Mouse (Mus musculus): ENCODE data around the gene Misp.

Gene Misp

DNA sequence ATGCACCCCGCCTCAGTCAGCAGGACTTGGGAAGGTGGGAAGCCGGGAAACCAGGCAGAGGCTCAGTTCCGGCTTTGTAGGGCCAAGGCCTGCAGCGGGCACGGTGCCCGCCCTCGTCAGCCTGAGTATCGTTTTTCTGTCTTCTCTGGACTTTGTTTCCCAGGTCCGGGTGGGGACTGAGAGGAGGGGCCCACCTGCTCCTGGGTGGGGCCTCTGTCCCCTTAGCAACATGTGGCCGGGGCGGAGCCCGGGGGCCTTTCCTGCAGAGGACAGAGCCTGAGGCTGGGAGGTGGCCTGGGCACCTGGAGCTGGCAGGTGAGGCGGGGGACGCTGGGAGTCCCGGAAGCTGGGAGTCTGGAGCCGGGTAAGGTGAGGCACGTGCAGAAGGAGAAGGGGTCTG lies 1.6 kb downstream of the Misp start:
- DNase-seq (ENCODE audit: low spot score in 2 of 2), result no peak

DNA sequence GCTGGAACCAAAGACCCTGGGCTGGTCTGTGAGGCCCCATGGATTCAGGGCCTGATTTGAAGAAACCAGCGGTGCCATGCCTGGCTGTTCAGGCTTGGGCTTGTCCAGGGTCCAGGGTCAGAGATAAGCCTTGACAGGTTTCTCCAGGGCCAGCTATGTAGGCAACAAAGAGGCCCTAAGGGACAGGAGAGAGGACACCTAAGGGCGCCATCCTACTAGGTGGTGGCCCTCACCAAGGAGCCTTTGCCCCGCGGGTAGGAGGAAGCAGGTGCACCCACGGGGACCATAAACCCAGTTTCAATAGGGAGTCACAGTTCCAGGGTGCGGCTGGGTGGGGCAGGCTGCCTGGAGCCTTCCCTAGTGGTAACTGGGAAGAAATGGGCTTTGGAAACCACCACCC lies 2.2 kb downstream of the Misp start:
- no peak for DNase-seq (ENCODE audit: low spot score in 2 of 2)

DNA sequence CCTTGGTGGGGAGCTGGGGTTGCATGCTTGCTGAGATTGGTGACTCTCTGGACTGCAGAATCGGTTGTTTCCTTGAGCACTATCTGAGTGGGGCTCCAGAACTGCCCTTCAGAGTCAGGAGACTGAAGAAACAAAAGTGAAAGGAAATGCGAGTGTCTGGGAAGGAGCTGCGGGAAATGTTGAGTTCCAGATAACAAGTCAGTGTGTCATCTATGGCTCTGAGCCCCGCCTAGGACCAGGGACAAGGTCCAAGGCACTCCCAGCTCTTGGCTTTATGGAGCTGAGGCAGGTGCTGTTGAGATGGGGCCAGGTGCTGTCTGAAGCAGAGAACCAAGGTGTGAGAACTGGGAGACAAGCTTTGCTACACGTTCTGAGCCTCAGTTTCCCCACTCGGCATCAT lies 3.6 kb downstream of the Misp start:
- DNase-seq (ENCODE audit: low spot score in 2 of 2), result no peak

DNA sequence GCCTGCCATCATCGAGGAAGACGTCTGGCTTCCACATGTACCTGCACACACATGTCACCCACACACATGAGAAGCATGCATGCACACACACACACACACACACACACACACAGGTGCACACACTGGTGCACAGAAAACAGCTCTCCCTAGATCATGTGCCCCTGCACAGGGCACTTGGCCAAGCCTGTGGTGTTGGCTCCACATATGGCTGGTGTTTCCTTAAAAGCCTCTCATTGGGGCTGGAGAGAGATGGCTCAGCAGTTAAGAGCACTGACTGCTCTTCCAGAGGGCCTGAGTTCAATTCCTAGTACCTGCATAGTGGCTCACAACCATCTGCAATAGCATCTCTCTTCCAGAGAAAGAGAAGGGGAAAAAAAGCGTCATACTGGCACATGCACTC lies 10.8 kb downstream of the Misp start:
- DNase-seq (ENCODE audit: low spot score in 2 of 2), result no peak

DNA sequence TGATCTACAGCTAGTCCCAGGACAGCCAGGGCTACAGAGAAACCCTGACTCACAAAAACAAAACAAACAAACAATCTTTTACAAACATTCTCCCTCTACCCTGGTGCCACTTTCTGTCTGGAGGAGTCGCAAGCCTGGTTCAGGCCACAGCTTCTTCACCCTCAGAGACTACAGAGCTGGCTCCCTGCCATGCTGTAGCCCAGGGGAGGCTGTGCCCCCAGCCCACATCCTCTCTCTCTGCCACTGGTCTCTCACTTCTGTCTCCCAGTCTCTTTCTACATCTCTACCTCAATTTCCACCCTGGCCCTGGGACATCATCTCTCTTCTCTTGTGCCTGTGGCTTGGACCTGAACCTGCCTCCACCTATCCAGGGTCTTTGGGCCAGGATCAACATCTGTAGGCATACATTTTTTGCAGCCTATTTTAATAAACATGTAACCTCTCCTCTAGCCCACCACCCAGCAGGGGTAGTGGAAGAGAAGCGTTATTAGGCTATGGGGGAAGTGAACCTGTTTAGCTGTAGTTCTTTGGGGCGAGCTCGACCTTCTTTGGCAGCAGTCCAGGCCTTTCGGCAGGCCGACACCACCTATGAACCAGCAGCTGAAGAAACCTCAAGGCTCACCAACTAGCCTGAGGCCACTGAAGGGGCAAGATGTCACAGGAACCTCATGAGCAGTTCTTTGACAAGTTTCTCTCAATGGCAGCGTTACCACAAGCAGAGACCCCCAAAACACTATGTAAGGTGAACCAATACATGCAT lies 11.4 kb downstream of the Misp start:
- DNase-seq (ENCODE audit: low spot score in 2 of 2), result no peak

DNA sequence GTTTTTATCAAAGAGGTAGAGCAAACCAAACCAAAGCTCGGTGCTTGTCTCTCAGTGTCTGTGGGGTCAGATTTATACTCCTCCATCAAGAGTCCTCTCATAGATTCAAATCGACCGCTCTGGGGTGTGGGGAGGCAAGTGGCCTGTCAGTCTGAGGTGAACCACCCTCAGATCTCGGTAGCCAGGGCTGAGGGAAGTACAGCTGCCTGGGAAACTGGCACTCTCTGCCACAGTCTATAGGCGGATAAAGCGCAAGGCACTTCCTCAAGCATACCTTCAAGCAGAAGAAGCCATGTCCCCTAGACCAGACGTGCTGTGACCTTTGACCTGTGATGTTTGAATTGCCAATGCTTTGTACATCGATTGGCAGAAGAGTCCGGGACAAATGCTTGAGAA lies 12.0 kb downstream of the Misp start:
- DNase-seq (ENCODE audit: low spot score in 2 of 2), result no peak

DNA sequence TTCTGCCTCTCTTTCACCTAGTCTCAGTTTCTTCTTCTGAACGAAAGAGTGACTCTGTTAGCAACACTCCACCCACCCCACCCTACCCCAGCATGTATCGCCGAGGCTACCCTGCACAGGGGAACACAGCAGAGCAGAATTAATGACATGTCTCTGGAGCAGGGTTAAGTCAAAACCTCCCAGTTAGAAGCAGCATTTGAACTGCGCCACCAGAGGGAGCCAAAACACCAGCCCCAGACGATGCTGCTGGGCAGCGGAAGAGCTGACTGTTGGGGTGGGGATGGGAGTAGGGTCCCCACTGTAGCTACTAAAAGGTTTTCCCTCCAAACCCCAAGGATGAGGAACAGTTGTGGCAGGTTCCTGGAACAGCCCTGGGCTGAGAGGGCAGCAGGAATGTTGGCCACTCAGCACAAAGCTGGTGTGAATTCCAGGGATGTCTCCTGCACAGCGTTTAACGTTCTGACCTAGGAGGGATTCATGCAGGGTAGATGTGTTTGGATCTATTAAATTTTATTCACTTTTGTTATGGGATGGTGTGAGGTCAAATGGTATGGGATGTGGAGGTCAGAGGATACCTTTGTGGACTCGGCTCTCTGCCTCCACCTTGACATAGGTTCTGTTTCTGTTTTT lies 14.1 kb downstream of the Misp start:
- DNase-seq (ENCODE audit: low spot score in 2 of 2), result peak; percentile 69 to 77

DNA sequence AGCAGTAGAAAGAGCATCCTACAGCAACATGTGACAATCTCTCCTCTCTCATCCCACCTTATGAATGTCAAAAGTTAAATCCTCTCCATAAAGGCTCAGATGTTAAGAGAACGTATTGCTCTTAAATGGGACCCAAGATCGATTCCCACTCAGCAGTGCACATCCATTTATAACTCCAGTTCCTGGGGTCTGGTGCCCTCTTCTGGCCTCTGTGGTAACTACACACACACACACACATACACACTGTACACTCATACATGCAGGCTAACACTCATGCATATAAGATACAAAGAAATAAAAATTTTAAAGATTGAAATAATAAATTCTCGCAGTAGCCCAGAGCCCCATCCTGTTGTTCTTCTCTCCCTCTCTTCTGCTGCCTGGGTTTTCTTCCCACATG lies 16.1 kb downstream of the Misp start:
- DNase-seq (ENCODE audit: low spot score in 2 of 2), result no peak

DNA sequence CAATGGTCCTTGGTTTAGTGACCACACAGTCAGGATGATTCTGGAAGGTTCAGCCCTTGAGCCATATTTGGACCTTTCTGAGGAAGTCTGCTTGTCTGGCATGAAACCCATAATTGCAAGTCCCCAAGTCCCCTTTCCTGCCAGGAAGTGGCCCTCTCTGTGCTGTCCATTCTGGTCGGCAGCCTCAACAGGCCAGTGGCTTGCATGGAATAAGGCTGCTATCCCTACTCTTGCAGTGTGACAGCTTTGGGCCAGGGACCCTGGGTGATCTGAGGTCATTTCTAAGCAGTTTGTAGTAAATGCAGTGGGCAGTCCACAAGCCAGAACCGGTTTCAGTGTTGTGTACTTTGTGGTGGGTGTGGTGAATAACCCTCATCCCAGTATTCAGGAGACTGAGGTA lies 17.4 kb downstream of the Misp start:
- DNase-seq (ENCODE audit: low spot score in 2 of 2), result no peak

DNA sequence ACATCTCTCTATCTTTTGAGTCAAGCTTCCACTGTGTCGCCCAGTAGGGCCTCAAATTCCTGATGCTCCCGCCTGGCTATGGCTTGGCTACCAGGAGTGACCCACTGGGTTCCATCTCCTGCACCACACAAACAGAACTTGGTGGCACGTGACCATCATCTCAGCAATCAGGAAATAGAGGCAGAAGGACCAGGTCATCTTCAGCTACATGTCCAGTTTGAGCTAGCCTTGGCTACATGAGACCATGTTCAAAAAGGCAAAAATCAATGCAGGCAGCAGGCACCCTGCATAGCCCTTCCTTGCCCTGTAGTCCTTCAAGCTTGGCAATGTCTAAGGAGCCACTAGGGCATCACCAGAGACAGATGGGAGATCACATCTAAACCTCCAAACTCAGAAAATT lies 19.3 kb downstream of the Misp start:
- DNase-seq (ENCODE audit: low spot score in 2 of 2), result no peak

DNA sequence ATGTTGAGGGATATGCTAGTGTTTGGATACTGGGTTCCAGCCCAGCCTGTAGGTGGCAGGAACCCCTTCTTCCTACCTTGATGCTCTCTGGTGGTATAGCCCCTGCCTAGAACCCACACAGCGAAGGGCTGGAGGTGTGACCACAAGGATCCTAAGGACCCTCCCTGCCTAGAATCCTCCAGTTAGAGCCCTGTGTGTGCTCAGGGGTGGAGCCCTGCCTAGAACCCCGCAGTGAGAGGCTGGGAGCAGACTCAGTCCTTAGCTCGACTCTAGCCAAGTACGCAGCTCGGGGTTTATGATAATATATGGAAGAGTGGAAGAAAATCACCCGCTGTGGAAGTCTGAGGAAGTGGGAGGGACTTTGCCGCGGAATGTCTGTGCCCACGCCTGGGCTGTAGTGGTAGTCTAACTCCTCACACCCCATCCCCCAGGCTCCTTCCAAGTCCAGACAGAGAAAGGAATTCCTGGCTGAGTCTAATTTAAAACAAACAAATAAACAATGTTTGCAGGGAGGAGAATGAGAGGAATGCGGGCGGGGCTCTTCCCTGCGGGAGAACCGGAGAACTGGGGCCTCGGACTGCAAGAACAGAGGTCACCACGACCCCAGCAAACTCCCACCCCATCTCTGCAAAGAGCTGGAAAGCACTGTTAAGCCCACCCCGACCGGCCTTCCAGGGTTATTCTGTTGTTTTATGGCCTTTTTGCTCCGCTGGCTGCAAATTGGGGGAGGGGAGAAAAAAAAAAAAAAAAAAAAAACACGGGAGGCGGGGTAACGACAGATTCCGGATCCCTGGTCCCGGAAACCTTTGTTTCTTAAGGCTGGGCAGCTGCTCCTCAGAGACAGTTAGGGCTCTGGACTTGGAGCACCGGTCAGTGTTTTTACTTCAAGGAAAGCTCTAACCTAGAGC lies 20.1 kb downstream of the Misp start:
- peak; percentile 79 to 81 for DNase-seq (ENCODE audit: low spot score in 2 of 2)

DNA sequence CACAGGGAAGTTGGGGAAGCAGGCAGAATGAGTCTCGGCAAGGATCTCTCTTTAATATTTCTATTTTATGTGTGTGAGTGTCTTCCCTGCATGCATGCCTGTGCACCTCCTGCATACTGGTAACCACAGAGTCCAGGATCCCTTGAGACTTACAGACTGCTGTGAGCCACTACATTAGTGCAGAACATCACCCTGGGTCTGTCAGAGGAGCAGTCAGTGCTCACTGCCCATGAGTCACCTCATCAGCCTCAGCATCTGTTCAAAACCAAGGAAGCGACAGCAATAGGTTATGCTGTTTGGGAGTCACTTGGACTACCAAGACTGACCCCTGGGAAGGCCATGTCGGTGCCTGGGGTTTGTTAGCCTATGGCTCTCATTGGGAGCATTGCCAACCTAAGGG lies 21.5 kb downstream of the Misp start:
- no peak for DNase-seq (ENCODE audit: low spot score in 2 of 2)

DNA sequence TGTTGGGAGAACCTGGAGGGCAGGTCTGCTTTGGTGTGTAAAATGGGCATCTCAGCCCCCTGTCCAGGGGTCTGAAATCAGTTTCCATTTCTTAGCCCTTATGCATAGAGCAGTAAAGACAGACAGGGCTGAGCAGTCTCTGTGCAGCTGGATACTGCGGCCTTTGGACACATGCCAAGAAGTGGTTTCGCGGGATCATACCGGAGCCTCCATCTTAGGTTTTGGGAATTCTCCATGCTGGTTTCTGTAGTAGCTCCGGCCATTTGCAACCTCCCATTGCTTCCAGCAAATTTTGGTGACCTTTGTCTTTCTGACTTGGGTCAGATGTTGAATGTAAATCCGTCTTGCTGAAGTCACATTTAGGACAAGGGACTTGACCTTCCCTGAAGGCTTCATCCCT lies 22.7 kb downstream of the Misp start:
- no peak for DNase-seq (ENCODE audit: low spot score in 2 of 2)

DNA sequence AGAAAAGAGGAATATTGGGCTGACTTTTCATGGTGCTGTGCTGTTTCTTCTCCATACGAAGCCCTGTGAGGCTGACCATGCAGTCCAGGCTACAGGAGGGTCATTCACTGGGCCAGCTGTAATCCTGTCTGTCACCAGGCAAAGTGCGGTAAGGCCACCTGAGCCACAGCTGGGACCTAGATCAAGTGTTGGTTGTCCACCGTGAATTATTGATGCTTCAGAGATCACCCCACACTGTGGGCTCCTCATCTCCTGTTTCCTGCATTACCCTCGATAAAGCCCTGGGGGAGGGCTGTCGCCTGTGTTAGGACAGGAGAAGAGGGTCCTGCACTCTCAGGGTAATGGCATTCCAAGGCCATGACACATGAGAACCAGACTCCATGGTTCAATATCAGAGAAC lies 25.8 kb downstream of the Misp start:
- no peak for DNase-seq (ENCODE audit: low spot score in 2 of 2)

DNA sequence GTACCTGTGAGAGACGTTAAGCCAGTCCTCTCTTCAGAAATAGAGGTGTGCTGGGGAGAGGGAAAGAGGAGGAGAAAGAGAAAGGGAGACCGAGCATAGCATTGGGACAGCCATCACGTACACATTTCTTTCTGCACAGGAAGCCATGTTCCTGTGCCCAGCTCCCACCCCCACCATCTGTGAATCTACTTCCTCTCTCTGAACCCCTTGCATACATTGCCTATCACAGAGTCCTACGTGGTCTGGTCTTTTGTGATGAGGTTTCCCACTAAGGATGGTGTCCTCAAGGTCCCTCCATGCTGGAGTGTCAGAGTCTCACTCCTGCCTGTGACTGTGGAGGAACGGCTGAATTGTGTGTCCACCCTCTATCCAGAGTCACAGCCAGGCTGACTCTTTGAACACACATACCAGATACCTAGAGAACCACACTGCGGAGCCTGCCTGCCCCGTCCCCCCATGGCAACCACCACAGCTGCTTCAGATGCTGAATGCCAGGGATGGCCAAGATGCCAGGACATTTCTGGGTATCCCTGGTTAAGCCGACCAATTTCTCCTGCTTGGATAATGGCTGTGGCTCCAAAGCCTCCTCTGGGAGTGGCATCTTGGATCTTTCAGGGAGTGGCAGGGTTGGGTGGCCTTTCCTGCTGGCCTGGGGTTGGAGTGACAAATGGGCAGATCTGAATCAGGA lies 29.3 kb downstream of the Misp start:
- DNase-seq (ENCODE audit: low spot score in 2 of 2), result no peak

DNA sequence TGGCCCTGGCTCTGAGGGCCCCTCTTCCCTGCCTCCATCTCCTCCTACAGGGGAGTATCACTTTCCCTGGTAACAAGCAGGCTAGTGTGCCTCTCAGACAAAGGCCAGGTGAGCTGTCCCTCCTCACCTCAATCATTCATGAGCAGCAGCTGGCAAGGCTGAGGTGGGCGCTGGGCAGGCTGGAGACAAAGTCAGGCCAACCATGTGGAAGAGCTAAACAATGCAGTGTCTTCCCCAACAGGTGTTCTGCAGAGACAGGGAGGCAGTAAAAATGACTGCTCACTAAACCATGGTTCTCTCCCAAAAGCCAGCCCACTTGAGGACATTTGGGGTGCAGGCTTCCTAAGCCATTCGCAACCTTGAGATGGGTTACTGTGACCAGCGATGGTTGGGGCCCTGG lies 30.9 kb downstream of the Misp start:
- no peak for DNase-seq (ENCODE audit: low spot score in 2 of 2)

DNA sequence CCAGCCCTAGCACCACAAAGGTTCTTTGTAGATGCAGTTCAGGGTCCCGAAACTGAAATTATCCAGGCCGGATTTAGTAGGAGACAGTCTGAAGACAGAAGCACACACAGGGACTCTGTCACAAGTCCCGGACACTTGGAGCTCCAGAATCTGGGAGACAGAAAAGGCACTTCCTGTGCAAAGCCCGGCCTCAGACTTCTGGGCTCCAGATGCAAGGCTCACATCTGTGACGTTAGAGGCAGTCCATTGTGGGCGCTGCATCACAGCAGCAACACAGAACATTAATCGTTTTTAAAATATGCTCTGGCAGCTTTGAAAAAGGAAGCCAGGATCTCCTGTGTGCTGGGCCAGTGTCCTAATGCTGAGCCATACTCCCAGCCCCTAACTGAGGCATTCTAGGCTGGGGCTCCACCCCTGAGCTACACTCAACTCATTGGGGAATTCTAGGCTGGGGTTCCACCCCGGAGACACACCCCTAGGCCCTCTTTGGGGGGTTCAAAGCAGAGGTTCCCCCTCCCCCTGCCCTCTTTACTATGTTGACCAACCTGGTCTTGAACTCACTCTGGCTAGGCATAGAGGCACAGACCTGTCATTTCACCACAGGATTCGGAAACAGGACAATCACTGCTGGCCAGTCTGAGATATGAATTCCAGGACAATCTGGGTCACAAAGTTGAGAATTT lies 31.5 kb downstream of the Misp start:
- no peak for DNase-seq (ENCODE audit: low spot score in 2 of 2)

DNA sequence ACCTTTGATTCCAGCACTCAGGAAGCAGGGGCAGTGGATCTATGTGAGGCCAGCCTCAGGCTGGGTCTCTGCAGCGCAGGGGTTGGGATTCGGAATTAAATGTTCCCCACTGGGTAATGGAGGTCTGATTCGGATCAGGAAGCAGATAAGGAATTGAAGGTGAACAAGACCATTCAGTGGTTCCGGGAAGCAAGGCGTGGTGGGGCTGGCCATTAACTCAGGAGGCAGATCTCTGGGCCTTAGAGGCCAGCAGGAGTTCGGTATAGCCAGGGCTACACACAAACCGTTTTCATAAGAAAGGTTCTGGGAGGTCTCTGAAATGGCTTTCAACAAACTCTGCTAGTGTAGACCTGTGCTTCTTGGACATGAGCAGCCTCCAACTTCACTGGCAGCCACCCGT lies 32.0 kb downstream of the Misp start:
- no peak for DNase-seq (ENCODE audit: low spot score in 2 of 2)

DNA sequence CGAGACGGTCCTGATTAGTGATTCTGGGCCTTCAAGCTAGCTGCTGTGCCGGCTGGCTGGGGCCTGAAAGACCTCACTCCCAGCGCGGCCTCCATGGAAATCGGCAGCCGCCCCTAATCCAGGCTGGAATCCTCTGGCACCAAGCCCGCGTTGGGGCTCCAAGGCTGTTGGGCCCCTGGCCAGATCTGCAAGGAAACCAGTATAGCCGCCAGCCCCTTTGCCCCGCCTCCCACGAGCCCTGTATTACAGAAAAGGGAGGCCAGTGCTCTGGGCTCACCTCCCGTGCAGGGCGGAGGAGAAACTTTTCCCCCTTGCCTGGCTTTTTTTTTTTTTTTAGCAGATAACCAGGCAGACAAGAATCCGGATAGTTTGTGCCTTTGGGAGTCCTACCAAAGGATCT lies 32.6 kb downstream of the Misp start:
- DNase-seq (ENCODE audit: low spot score in 2 of 2), result peak; percentile 73 to 85

DNA sequence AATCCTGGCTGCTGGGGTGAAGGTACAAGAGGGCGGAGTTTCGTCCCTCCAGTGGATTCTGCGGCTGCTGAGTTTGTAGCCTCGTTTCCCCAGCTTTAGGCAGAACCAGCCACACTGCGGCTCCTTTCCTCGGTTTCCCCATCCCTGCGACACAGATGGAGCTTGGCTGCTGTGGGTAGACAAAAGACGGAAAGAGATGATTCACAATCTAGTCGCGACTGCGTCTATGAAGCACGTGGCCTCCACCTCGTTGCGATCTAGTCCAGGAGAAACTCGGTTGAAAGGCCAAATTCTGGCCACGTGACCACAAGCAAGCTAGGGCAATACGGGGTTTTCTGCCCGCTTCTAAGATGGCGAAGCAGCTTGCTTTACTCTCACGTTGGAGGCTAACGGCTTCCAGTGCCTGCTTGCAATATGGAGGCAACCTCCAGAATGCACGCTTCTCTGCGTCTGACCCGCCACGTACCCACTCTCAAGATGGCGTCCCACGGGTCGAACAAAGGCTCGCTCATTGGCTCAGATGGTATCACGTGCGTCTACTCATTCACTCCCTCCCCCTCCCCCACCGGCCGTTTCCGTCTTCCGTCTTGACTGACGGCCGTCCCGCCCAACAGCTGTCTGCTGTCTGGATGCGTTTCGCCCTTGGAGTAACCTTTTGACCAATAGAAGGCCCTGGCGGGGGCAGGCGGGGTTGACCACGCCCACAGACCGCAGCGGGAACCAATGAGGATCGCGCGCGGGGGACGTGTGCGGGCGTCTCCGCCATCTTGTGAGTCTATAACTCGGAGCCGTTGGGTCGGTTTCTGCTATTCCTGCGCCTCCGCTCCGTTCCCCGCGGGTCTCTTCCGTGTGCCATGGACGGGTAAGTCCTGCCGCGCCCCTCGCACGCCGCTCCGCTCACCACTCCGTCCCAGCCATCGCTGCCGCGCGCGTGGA lies 33.3 kb downstream of the Misp start, which contains the start of gene Ptbp1:
Ptbp1 (plus strand) TSS at position 568 of the 936 bp plus-strand sequence.
- peak; percentile 97 to 99 for DNase-seq (ENCODE audit: low spot score in 2 of 2)
